Mouse (Mus musculus) intestine, embryonic 14.5 days (tissue): ENCODE data around the gene Adprm. TPM values are rescaled to one million over a fixed set of nuclear protein-coding genes. Genes with fewer than 3 reads are reported as not detected.

Experiments
- ATAC-seq: fragments of 200-750 bp; cut with Nextera tagmentation; replicated peaks from 2 replicates; pipeline ENCODE4 v1.8.0; 2017; ENCODE audit warnings: low read depth, moderate number of reproducible peaks, moderate TSS enrichment, moderate library complexity; ENCODE audit not compliant: low FRiP score, low TSS enrichment
- DNase-seq: peaks from one replicate; pipeline ENCODE4 v3.0.0-alpha.2; 2018; ENCODE audit warnings: low spot score
- H3K27ac ChIP-seq: fragments of 300-500 bp; sonication (generic); 2 replicates; pipeline ENCODE4 v1.5.1; 2014; ENCODE audit warnings: low read depth, mild to moderate bottlenecking, control low read depth
- H3K27me3 ChIP-seq: fragments of 300-500 bp; sonication (generic); replicated peaks from 2 replicates; pipeline ENCODE4 v1.6.1; 2014; ENCODE audit warnings: low read length, control low read depth; ENCODE audit not compliant: control insufficient read depth, insufficient read depth
- H3K36me3 ChIP-seq: fragments of 300-500 bp; sonication (generic); 2 replicates; pipeline ENCODE4 v1.6.1; 2014; ENCODE audit warnings: low read length, control low read depth; ENCODE audit not compliant: control insufficient read depth, insufficient read depth
- H3K4me1 ChIP-seq: fragments of 300-500 bp; sonication (generic); replicated peaks from 2 replicates; pipeline ENCODE4 v1.6.1; 2014; ENCODE audit warnings: low read length, control low read depth, mixed read lengths; ENCODE audit not compliant: control insufficient read depth, insufficient read depth
- H3K4me2 ChIP-seq: fragments of 300-500 bp; sonication (generic); 2 replicates; pipeline ENCODE4 v1.6.1; 2014; ENCODE audit warnings: low read length
- H3K4me3 ChIP-seq: fragments of 300-500 bp; sonication (generic); 2 replicates; pipeline ENCODE4 v1.5.1; 2014; ENCODE audit warnings: low read depth, low read length, control low read depth, mixed read lengths
- H3K9ac ChIP-seq: fragments of 300-500 bp; sonication (generic); 2 replicates; pipeline ENCODE4 v1.6.1; 2014; ENCODE audit warnings: mild to moderate bottlenecking, low read length
- H3K9me3 ChIP-seq: fragments of 300-500 bp; sonication (generic); 2 replicates; pipeline ENCODE4 v1.6.1; 2016; ENCODE audit warnings: low read length, control low read depth; ENCODE audit not compliant: control insufficient read depth
- WGBS: fragments of 180-500 bp; shearing (Covaris S2); extraction: QIAGEN DNeasy Blood & Tissue Kit; methylation state at CpG from one replicate; pipeline ENCODE4 v1.1.7; 2014; 5-methylcytosine and 5-hydroxymethylcytosine counted together
- microRNA-seq: library from miRNA; unstranded; fragments of <30 nt; microRNA quantifications from one replicate; pipeline ENCODE4, GENCODE M21; 2016
- polyA plus RNA-seq: library from polyadenylated mRNA; unstranded; fragments of >200 nt; fragmentation: Nextera tagmentation; extraction: Ambion mirVana; gene quantifications from 2 replicates; pipeline ENCODE4 v1.2.1, GENCODE M21; 2014

Adprm gene
- polyA plus RNA-seq, 1 experiment from 2014 or later: 25.3 TPM

DNA sequence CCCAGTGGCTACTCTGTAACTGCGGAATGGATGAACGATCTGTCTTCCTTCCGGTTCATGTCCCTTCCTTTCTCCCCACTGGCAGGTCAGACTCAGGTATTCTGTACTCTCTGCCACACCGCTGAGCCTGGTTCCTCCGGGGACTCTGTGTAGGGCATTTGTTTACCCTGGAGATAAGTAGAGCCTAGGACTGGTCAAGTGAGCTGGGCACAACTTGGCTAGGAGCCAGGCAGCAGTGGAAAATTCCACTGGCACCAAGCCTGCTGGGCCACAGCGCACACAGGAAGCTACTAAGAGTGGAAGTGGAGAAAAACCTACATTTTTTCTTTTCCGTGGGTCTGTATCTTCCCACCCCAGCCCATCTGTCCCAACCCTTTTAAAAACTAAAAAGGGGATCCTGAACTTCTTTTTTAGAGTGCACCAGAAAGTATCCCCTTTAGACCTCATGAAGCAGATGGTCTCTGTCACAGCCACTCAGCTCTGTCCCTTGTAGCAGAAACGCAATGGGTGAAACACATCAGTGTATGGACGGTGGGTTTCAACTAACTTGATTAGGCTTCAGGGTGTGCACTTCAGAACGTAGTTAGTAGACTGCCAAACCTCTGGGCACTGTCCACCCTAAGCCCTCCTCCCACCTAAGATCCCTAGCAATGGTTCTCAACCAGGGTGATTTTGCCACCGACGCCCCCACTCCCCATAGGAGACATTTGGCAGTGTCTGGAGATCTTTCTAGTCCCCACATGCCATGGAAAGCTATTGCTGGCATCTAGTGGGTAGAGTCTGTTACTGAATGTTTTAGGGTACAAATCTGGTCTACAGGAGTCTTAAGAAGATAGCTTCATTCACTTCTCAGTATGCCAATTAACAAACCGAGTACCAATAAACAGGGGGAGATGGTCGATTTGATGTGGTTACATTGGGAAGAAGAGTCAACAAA lies 53.7 kb downstream of the Adprm start:
- Histone ChIP-seq H3K9ac (no peak overlapping the region), H3K4me1 (no peaks in the 10 kb centered on the region; the same call in 1 of the 2 replicates), H3K4me3 (no peak overlapping the region), H3K36me3 (no peaks in the 10 kb centered on the region), H3K9me3 (no peaks in the 10 kb centered on the region), H3K4me2 (no peak overlapping the region), H3K27me3 (no peaks in the 10 kb centered on the region), H3K27ac (no peak overlapping the region)
- ATAC-seq (no peak), DNase-seq (no peak)
- 66% methylated on average over 14 of the region's 14 CpGs for WGBS

DNA sequence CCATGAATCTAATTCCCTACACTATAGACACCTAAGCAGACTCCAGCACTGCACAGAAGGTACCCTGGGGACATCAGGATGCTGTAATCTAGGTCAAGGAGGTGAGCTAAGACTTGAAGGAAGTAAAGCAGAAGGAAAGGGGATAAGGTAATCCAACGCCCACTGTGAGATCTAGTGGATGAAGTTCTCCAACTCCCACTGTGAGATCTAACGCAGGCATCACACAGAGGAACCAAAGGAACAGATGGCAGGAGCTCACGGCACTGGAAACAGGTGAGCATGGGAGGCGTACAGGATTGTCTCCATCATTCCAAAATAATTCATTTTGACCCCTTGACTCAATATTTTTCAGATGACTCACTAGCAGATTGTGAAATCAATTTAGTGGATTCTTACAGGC lies 55.9 kb downstream of the Adprm start:
- Histone ChIP-seq H3K4me1 (no peaks in the 10 kb centered on the region; the same call in 1 of the 2 replicates), H3K9me3 (no peaks in the 10 kb centered on the region), H3K27ac (no peak overlapping the region), H3K9ac (no peak overlapping the region), H3K4me2 (no peak overlapping the region), H3K27me3 (no peaks in the 10 kb centered on the region), H3K4me3 (no peak overlapping the region), H3K36me3 (no peaks in the 10 kb centered on the region)
- WGBS: 92% methylated on average over 4 of the region's 4 CpGs
- DNase-seq: no peak
- ATAC-seq: no peak

DNA sequence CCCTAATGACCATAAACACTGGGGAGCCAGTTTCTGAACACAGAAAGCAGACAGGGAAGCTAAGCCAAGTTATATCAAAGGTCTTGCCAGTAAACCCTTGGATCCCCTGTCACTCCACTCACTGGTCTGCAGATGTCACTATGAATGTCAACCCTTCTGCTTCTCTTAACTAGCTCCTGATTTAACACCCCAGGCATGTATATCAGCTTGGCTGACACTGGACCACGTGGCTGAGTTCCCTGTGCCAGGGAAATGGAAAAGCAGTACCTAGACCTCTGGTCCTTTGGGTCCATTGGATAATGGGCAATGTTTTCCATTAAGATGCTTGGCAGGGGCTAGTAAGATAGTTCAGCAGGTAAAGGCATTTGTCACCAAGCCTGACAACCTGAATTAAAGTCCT lies 58.7 kb downstream of the Adprm start:
- DNase-seq (no peak), ATAC-seq (no peak)
- Histone ChIP-seq H3K9me3 (no peaks in the 10 kb centered on the region), H3K4me3 (no peak overlapping the region), H3K4me1 (no peaks in the 10 kb centered on the region; the same call in 1 of the 2 replicates), H3K4me2 (no peak overlapping the region), H3K36me3 (no peaks in the 10 kb centered on the region), H3K27me3 (no peaks in the 10 kb centered on the region), H3K9ac (no peak overlapping the region), H3K27ac (no peak overlapping the region)
- WGBS: 47% methylated on average over 1 of the region's 1 CpGs

DNA sequence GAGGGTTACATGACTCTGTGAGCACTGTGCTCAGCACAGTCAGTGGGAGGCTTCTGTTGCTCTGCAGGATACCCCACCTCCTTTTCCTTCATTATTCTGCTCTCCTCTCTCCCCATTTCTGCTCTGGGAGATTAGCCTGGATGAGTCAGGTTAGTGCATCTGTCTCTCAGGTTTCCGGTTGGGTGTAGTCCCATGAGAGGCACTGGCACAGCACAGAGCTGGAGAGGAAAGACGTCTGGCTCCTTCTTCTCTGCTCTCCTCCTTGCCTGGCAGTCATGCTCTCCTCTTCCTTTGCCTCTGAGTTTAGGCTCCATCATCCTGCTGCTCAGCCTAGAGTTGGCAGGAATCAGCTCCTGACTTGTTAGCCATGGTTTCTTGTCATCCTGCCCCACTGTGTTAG lies 60.2 kb downstream of the Adprm start:
- no peak for DNase-seq
- Histone ChIP-seq H3K4me3 (no peak overlapping the region), H3K27ac (no peak overlapping the region), H3K27me3 (no peaks in the 10 kb centered on the region), H3K4me1 (no peaks in the 10 kb centered on the region), H3K36me3 (no peaks in the 10 kb centered on the region), H3K9ac (no peak overlapping the region), H3K4me2 (no peak overlapping the region), H3K9me3 (no peaks in the 10 kb centered on the region)
- WGBS: 83% methylated on average over 2 of the region's 2 CpGs
- no peak for ATAC-seq

Small RNA genes lying within 50 kb of the gene (microRNA-seq; reads per million reads assigned to microRNA genes)
- gene Mir6923: not detected

Other genes with a start within 250 kb of the Adprm start
- 5.6 and 6.0 TPM in 2 replicates for gene Pirt, start 140.6 kb downstream of the Adprm start, polyA plus RNA-seq
- 0.67 and 0.68 TPM in 2 replicates for gene Tmem238l, start 96.0 kb downstream of the Adprm start, polyA plus RNA-seq
- gene Tmem220, start 27.4 kb downstream of the Adprm start, polyA plus RNA-seq: 1.1 and 1.2 TPM in 2 replicates
- gene Sco1, start 76 bp upstream of the Adprm start, polyA plus RNA-seq: 18.1 and 20.4 TPM in 2 replicates
- gene Myh3, start 25.7 kb upstream of the Adprm start, polyA plus RNA-seq: 0.30 and 0.46 TPM in 2 replicates
- 0.05 TPM in 1 of 2 replicates, not detected in the other for gene Myh2, start 118.4 kb upstream of the Adprm start, polyA plus RNA-seq
- gene Myh1, start 147.5 kb upstream of the Adprm start, polyA plus RNA-seq: 0.05 TPM in 1 of 2 replicates, not detected in the other
- 0.09 TPM in 1 of 2 replicates, not detected in the other for gene Myh4, start 185.4 kb upstream of the Adprm start, polyA plus RNA-seq
- 0.38 and 0.39 TPM in 2 replicates for gene Myh8, start 224.5 kb upstream of the Adprm start, polyA plus RNA-seq